Mouse (Mus musculus) brain, adult 2 months (tissue): ENCODE measurements around the gene Comp.

ENCODE experiments used
- DNase-seq: peaks from one replicate; pipeline ENCODE4 v3.0.0; 2011; ENCODE audit warnings: low read depth, low spot score

The Comp gene

DNA sequence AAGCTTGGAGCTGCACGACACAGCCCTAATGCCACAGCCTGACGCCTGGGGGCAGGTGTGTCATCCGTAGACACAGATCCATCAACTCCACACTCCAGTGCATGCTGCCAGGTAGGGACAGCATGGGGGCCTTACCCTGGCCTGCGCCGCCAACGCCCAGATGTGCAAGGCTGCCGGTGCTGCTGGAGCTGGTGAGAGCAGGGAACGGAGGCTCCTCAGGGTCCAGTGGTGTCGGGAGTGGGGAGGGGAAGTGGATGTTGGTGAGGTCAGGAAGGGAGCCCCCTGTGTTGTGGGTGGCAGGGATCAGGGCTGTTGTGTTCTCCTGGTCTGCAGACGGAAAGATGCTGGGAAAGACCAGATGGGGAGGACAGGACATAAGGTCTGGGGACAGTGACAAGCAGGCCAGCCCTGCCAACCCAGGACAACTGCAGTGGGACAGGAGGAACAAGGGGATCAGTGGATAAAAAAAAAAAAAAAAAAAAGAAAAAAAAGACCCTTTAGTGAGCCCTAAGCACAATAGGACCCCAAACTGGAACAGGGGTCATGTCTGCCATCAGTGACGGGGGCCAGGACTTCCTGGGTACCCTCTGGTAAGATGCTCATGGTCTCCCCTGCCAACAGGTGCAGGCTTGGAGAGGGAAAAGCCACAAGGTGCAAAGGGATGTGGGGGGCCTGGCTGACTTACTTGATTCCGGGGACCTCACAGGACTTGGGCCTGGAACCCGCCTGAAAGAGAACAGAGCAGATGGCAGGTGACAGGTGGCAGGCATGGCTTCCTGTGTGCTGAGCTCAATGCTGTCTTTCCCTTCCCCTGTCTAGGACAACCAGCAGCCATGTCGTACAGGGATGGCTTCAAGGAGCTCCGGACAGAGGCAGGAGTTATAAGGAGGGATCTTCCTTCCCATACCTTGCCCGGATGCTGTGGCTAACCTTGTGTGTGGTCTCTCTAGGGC lies 24.5 kb downstream of the Comp start:
- DNase-seq: peak; percentile 97

DNA sequence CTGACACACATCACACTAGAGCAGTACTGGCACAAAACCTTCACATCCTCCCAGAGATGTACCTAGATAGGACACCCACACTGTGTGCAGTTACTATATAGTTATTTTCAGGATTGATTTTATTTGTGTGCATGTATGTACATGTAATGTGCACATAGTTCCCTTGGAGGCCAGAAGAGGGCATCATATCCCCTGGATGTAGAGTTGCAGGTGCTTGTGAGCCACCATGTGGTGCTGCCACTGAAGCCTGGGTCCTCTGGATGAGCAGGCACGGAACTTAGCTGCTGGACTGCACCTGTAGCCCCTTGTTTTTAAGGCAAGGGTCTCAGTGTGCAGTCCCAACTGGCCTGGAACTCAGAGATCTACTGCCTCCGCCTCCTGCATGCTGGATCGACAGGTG lies 30.9 kb downstream of the Comp start:
- no peak for DNase-seq

DNA sequence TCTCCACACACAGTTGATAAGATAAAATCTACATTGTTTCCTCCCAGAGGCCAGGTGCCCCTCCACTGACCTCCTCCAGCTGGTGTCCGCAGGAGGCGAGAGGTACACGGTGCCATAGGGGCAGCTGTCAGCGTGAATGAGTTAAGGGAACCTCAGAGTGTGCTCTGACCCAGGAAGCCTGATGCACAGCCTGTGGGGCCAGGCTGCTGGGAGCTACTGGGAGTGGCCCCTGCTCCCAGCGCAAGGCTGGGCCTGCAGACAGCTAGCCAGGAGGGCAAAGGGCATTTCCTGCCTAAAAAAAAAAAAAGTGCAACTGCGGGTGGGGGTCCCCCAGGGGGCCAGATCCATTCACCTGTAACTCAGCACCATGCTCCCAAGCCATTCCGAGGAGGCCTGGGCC lies 31.8 kb downstream of the Comp start:
- DNase-seq: no peak

DNA sequence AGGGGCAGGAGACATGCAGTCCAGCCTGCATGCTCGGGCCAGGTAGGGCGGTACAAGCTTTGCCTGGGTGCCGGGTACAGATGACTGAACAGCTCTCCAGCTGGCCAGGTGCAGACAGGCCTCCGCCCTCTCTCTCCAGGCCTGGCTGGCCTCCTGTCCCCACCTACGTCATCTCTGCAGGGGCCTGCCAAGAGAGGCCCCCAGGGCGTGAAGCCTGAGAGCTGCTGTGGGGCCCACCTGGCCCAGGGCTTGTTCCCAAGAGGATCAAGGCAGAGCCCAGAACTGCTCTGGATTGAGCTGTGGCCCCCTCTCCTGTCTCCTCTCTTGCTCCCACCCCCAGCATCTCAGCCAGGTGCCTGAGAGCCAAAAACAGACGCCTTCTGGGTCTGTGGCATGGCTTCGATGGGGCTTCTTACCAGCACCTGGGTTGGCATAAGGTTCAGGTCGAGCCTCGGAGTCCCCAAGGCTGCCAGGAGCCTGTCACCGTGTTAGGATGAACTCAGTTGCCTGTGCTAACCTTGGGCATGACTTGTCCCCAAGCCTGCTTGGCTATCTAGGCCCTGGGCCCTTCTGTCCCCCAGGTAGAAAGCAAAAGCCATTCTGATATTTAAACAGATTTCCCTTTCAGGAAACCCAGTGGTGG lies 33.2 kb downstream of the Comp start:
- DNase-seq: peak; percentile 67

DNA sequence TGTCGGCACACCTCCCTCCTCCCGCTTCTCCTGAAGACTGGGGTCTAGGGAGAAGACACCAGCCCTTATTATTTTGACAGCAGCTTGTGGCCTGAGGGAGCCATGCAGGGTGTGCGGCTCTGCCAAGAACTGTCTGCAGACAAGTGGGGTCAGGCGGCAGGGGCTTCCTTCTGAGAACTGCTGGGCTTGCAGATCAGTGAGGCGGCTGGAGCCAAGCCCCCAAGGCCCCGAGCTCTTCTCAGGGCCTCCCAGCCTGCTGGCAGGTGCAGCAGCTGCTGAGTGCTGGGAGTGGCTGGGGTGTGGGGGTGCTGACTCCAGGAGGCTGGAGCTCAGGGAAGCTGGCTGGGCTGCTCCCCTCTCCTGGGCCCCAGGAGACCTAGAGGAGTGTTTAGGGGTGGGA lies 34.9 kb downstream of the Comp start:
- DNase-seq: no peak

DNA sequence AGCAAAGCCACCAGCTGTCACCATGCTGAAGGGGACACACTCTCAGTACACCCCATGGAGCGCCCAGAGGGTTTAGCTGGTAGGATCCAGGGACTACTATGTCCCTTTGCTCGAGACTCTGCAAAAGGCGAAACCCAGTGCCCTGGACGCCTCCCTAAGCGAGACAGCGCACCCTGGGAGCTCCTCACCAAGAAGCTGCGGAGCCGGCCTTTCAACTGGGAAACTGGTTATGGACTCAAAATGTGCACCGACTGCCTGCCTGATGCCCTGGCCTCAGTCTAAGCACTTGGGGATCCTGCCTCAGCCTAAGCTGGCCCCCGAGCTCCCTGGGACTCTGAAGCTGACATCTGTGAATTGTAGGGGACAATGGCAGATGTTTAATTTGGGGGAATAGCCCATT lies 35.7 kb downstream of the Comp start:
- no peak for DNase-seq

DNA sequence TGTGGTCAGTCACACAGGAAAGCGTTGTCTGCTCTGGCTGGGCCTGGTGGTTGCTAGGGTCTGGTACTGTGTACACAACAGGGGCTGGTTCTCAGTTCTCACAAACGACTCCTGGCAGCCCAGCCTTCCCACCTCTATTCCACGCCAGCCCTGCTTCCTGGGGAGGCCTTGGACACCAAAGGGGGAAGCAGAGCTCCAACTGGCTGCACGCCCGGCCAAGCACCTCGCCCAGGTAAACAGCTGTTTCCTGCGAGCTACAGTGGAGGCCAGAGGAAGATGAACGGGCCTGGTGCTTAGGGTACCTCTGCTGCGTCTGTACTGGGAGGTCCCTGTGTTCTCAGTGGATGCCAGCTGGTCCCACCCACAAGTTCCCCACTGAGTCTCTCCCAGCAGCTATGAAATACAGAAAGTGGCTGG lies 36.1 kb downstream of the Comp start:
- DNase-seq: peak; percentile 78

DNA sequence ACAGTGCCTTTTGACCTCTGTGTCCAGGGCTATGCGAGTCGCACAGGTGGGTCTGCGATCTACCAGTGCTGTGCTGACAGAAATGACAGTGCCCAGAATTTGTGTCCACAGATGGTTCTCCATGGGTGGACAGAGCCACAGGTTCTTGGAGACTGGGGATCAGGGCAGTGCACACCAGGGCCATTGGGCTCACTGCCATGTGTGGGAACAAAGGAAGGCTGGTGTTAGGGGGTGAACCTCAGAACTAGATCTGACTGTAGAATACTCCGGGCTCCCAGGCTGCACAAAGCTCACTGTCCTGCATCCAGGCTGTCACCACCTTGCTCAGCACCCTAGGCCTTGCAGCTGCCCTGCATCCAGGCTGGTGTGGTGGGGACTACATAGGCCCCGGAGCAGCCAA lies 36.9 kb downstream of the Comp start:
- peak; percentile 70 for DNase-seq

DNA sequence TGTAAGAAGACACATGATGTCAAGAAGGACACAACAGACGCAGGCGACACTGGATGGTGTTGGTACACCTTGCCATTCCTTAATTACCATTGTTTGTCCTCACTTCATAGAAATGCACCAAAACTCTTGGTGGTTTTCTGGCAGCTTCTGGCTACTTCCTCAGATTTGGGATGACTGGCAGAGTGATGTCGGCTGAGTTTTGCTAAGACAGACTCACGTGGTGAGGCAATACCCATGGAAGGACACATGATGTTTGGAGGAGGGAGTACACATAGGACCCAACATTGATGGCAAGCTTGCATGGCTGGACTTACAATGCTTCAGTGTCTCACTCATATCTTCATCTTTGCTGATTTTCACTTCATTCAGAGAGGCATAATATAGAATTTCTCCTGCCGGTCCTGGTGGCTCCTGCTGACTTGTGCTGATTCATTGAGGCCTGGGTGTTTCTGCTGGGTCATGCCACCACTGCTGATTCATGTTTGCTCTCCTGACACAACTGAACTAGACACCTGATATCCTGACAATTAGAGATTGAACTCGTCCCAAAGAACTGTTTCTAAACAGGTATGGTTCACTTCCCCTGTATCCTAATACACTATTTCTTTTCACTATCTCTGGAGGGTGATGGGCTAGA lies 41.1 kb downstream of the Comp start:
- DNase-seq: no peak

DNA sequence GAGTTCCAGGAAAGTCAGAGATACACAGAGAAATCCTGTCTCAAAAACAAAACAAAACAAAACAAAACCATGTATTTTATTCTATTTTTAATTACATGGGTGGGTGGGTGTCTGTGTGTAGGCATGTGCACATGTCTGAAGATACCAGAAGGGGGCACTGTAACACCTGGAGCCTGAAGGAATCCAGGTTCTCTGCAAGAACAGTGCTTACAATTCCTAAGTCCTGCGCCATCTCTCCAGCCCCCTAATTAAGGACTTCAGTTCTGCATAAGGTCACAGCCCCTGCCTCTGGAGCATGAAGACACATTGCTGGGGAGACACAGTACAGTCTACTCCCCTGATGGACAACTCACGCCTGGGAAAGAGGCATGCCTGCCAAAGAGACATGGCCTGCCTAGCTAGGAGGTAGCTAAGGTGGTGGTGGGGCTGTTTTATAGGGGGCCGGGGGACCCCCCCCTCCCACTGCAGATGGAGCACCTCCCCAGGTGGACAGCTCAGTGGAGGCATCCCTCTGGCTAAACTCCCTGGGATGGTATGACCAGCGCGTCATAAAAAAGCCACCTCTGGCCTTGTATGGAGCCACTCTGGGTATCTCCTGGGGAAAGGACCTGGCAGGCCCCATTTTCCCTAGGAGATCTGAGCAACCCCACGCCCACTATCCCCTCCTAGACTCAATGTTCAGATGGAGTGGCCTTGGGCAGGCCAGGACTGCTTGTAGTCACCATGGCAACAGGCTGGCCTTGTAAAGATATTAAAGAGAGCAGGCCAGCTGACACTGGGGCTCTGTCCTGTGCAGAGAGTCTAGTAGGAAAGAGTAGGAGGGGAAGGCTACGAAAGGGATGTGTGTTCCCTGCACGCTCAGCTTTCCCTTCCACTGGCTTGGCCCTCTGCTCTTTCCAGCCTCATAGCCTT lies 42.4 kb downstream of the Comp start:
- peak; percentile 86 for DNase-seq

DNA sequence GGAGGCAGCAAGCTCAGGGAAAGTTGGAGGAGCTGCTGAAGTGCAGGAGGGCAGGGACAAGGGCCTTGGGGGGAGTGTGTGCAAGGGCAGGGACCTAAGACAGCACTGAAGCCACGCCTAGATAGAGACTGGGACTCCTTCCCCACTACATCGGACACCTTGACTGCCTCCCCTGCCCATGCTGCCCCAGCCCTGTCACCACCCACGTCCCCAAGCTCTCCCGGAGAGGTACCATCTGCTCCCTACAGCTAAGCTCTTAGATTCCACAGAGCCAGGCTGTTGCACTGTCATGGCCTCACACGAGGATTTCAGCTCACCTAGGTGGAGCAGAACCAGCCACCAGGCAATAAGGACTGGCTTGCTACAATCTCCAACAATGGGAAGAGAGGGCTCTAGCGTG lies 43.6 kb downstream of the Comp start:
- DNase-seq: peak; percentile 89

DNA sequence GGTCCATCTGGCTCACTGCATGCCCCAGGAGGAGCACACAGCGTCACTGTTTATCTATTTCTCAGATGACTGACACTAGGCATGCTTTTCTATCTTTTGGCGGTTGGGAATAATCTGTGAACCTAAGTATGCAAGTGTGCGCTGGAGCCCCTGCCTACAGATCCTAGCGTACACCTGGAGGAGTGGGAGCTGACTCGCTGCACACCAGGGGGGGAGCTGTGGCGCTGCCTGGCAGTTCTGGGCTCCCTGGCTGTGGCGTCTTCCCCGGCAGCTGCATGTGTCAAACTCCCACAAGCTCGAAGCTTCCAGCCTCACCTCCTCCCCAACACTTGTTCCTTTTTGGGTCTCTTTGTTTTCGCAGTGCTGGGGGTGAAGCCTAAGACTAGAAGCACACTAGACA lies 44.6 kb downstream of the Comp start:
- DNase-seq: peak; percentile 95

DNA sequence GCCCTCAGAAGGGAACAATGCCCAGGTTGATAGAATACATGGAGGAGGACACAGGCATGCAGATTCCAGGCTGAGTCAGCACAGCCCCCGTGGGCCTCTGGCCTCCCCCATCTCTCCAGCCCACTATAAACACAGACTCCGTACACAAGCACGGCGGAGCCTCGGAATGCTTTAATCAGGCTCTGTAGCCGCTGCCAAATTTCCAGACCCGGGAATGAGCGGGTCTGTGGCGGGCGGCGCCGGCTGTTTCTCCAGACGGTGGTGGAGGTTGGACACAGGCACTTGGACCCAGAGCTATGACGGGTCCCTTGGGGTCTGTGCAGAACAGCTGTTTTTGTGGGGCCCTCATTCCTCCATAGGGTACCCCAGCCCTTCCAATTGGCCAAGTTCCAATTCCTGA lies 45.6 kb downstream of the Comp start:
- DNase-seq: peak; percentile 82

DNA sequence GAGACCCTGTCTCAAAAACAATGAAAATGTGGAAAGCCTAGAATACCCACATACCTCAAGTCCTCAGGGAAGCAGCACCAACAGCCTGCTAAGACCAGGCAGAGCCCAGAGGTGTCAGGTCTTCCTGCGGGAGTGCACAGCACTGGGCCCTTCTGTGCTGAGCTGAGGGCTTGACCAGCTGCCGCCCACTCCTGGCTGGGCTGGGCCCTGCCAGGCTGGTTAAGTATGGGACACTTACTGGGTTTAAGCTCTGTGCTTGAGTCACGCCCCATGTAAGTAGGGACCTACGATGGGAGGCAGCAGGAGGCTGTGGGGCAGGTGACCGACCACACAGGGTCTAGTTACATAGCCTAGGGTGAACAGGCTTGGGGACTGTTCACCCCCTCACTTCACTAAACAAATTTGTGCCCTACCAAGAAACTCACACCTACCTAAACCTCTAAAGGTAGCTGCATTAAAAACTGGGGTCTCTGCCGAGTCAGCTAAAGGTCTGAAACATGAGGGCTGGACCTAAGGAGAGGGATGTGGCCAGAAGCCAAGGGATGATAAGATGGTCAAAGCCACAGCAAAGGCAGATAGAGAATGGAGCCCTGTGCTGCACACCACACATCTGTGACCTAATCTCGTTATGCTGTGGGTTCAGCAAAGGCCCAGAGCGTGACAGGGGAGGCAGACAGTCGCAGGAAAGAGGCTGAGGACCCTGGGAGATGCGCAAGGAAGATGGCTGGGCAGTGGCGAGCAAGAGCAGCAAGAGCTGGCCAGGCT lies 46.7 kb downstream of the Comp start:
- DNase-seq: no peak

DNA sequence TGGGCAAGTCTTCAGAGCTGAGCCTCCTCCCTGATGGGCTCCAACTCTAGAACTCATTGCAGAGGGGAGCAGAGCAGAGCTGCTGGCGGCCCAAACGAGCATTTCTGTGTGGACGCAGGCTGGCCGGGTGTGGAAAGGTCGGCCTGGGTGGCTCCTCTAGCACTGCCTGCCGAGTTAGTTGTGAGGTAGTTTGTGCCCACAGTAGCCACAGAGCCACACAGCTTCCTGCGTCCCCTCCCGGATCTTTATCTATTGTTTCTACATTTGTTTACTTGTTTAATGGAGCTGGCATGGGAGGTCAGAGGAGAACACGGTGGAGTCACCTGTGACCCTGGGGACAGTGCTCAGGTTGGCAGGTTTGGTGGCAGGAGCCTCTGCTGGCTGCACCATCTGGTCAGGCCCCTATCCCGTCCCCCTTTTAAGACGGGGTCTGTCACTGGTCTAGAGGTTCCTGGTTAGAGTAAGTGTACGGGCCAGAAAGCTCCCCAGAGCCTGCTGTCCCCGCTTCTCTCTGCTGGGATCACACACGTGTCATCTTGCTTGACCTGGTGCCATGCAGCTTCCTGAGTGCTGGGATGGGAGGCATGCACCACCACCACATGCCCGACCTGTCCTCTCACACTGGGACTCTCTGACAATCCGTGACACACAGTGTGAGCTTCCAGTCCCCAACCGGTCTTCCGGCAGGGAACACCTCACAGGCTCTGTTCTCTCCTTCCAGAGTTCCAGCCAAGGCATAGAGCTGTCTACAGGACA lies 48.2 kb downstream of the Comp start:
- no peak for DNase-seq

DNA sequence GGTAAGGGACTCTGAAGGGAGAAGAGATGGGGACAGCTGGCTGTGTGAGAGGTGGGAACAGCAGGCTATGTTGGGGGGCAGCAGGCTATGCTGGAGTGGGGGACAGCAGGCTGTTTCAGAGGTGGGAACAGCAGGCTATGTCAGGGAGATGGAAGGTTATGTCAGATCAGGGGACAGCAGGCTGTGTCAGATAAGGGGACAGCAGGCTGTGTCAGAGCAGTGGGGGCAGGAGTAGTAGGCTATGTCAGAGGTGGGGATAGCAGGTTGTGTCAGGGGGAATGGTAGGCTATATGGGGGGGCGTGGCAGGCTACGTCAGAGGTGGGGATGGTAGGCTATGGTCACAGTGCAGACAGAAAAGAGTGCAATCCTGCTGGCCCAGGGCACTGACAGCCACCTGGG lies 49.4 kb downstream of the Comp start:
- no peak for DNase-seq

DNA sequence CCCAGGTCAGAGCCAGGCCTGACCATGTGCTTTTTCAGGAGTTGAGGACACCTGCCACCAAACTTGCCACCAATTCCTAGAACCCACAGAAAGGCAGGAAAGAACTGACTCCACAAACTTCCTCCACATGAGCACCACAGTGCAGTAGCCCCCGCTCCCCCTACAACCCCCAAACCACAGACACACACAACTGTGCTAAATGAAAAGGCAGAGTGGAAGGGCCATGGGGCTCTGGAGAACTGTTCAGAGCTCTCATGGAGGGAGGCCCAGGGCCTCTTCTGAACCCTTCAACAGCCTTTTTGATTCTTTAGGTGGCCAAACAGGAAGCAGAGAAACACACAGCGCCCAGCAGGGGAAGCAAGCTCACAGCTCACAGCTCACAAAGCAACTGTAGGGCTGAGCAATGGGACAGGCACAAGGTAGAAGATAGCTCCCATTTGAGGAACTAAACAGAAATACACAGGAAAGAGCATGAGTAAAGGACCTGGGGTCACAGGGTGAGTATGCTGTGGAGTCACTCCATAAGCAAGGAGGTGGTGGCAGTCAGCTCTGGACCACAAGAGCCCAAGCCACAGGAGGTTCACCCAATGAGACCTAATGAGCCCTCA lies 53.0 kb downstream of the Comp start:
- no peak for DNase-seq

DNA sequence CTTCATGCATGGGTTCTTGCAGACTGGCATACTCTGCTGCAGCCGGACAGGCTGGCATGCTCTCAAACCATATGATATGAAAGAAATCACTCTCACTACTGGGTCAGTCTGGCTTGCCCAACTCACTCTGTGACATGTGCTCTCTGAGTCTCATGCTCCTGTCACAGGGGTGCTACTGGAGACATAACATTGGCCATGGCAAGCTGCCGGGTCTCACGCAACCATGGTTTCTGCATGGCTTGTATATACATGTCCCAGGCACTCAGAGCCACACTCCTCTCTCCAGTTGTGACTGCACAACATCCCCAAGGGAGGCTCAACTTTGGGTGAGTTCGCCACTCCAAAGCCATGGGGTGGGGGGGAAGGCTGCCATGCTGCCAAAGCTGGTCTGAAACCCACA lies 57.9 kb downstream of the Comp start:
- DNase-seq: no peak
